ENCODE assay signal across 26 mouse cellular contexts in genomic region chr16:31184727-31185126, GRCm38 (mm10). TPM values are rescaled to one million over a fixed set of nuclear protein-coding genes. Genes with fewer than 3 reads are reported as not detected.
DNase-seq lines count a peak whose midpoint lies in the region; ATAC-seq and TF ChIP-seq lines count a peak whose summit lies in the region.
"Had no signal": no experiment of that assay in that cellular context is flagged by ENCODE, and none has a peak within 500 bp of the region (broad histone marks: within the 10 kb centered on the region; RNA-seq: fewer than 3 reads in every experiment).

No protein-coding gene starts in this region.

- peak overlapping the region; percentile 68; the same call in 1 of the 2 replicates for H3K27ac ChIP-seq in forebrain, embryonic 12.5 days
- H3K27ac ChIP-seq in forebrain, embryonic 10.5 days, result no peak overlapping the region
- peak overlapping the region; percentile 47; the same call in 1 of the 2 replicates for H3K27ac ChIP-seq in lung, embryonic 15.5 days
- peak overlapping the region; percentile 21; the same call in 1 of the 2 replicates for H3K27ac ChIP-seq in forebrain, embryonic 14.5 days (ENCODE audit: low read depth, low read length)
- H3K27ac ChIP-seq in small intestine, adult 2 months (ENCODE audit: insufficient read depth, low read depth, low read length), result 0 out of 2 replicates have a peak overlapping the region, but pooled peaks have one; percentile 26
- H3K27ac ChIP-seq: embryonic facial prominence, embryonic 15.5 days; hindbrain, embryonic 15.5 days; intestine, embryonic 15.5 days; kidney, embryonic 15.5 days; limb, embryonic 13.5 days; liver, embryonic 13.5 days; midbrain, embryonic 15.5 days; neural tube, embryonic 13.5 days had no signal

- TF ChIP-seq POLR2A in small intestine, adult 2 months (IDR thresholded peaks at IDR 0.05; ENCODE audit: low read depth, low read length), result no peak

- ATAC-seq in forebrain, embryonic 12.5 days (ENCODE audit: low FRiP score), result no peak
- ATAC-seq in lung, embryonic 15.5 days (ENCODE audit: borderline replicate concordance, extremely low read depth, low FRiP score, low TSS enrichment), result no peak
- peak; percentile 69 for ATAC-seq in forebrain, embryonic 14.5 days
- ATAC-seq: activated CD4-positive, CD25-positive, alpha-beta regulatory T cell, adult 4 months; intestine, embryonic 15.5 days; lung, postnatal 0 days; midbrain, embryonic 15.5 days had no signal

- peaks cover 28% of the 10 kb centered on the region for H3K4me1 ChIP-seq in forebrain, embryonic 12.5 days
- H3K4me1 ChIP-seq in forebrain, embryonic 10.5 days, result peaks cover 25% of the 10 kb centered on the region
- H3K4me1 ChIP-seq in lung, embryonic 15.5 days, result peaks cover 79% of the 10 kb centered on the region
- peaks cover 10% of the 10 kb centered on the region for H3K4me1 ChIP-seq in forebrain, embryonic 14.5 days (ENCODE audit: control insufficient read depth, insufficient read depth, low read length)
- H3K4me1 ChIP-seq in small intestine, adult 2 months (ENCODE audit: control insufficient read depth, insufficient read depth, insufficient read length, low read length), result peaks cover 10% of the 10 kb centered on the region; the same call in 1 of the 2 replicates

- H3K36me3 ChIP-seq in forebrain, embryonic 12.5 days (replicated peaks), result no peaks in the 10 kb centered on the region
- H3K36me3 ChIP-seq in forebrain, embryonic 10.5 days (replicated peaks), result no peaks in the 10 kb centered on the region
- H3K36me3 ChIP-seq in lung, embryonic 15.5 days, result no peaks in the 10 kb centered on the region
- no peaks in the 10 kb centered on the region for H3K36me3 ChIP-seq in forebrain, embryonic 14.5 days (ENCODE audit: control insufficient read depth, insufficient read depth, low read length)
- H3K36me3 ChIP-seq in small intestine, adult 2 months (ENCODE audit: control insufficient read depth, insufficient read depth, low read length), result no peaks in the 10 kb centered on the region
- H3K36me3 ChIP-seq: embryonic facial prominence, embryonic 15.5 days; hindbrain, embryonic 15.5 days; intestine, embryonic 15.5 days; kidney, embryonic 15.5 days; limb, embryonic 13.5 days; liver, embryonic 13.5 days; midbrain, embryonic 15.5 days; neural tube, embryonic 13.5 days had no signal

- no peak overlapping the region for H3K4me2 ChIP-seq in forebrain, embryonic 12.5 days
- H3K4me2 ChIP-seq in lung, embryonic 15.5 days, result no peak overlapping the region
- no peak overlapping the region for H3K4me2 ChIP-seq in forebrain, embryonic 14.5 days (ENCODE audit: low read length)
- H3K4me2 ChIP-seq: embryonic facial prominence, embryonic 15.5 days; heart, embryonic 11.5 days; hindbrain, embryonic 15.5 days; intestine, embryonic 15.5 days; kidney, embryonic 15.5 days; limb, embryonic 13.5 days; liver, embryonic 13.5 days; midbrain, embryonic 15.5 days; neural tube, embryonic 13.5 days had no signal

- no peak for DNase-seq in forebrain, embryonic 10.5 days (ENCODE audit: extremely low spot score, low spot score)
- no peak for DNase-seq in lung, postnatal 4 days
- peak; percentile 63 for DNase-seq in forebrain, embryonic 14.5 days (ENCODE audit: low spot score)
- no peak for DNase-seq in cerebellum, adult 11-12 months
- DNase-seq: adrenal gland, postnatal 10 days; cerebellum, adult 8-10 months; gastrocnemius, postnatal 10 days; heart, adult 11 months; kidney, postnatal 36 days; layer of hippocampus, adult 9-11 months; liver, embryonic 13.5 days; thymus, postnatal 14 days had no signal

- TF ChIP-seq CTCF in small intestine, adult 2 months (IDR thresholded peaks at IDR 0.05; ENCODE audit: extremely low read depth, insufficient read length, insufficient replicate concordance, low read depth, low read length), result no peak

- WGBS in forebrain, embryonic 12.5 days, result 40% methylated on average over 4 of the region's 4 CpGs
- 80% methylated on average over 4 of the region's 4 CpGs for WGBS in forebrain, embryonic 10.5 days
- 44% methylated on average over 4 of the region's 4 CpGs for WGBS in lung, embryonic 15.5 days
- WGBS in forebrain, embryonic 14.5 days, result 45% methylated on average over 4 of the region's 4 CpGs
- 71% methylated on average over 4 of the region's 4 CpGs for WGBS in small intestine, adult 2 months

- no peak overlapping the region for H3K4me3 ChIP-seq in forebrain, embryonic 12.5 days (replicated peaks)
- no peak overlapping the region for H3K4me3 ChIP-seq in forebrain, embryonic 10.5 days
- H3K4me3 ChIP-seq in lung, embryonic 15.5 days, result no peak overlapping the region
- H3K4me3 ChIP-seq in forebrain, embryonic 14.5 days (ENCODE audit: low read depth, low read length), result no peak overlapping the region
- no peak overlapping the region for H3K4me3 ChIP-seq in small intestine, adult 2 months (ENCODE audit: low read depth, low read length)
- H3K4me3 ChIP-seq: embryonic facial prominence, embryonic 15.5 days; hindbrain, embryonic 15.5 days; intestine, embryonic 15.5 days; kidney, embryonic 15.5 days; limb, embryonic 13.5 days; liver, embryonic 13.5 days; midbrain, embryonic 15.5 days; myocyte; neural tube, embryonic 13.5 days had no signal

- H3K9me3 ChIP-seq in forebrain, embryonic 12.5 days, result no peaks in the 10 kb centered on the region
- H3K9me3 ChIP-seq in forebrain, embryonic 10.5 days, result no peaks in the 10 kb centered on the region
- no peaks in the 10 kb centered on the region for H3K9me3 ChIP-seq in lung, embryonic 15.5 days
- no peaks in the 10 kb centered on the region for H3K9me3 ChIP-seq in forebrain, embryonic 14.5 days (replicated peaks; ENCODE audit: control insufficient read depth, low read length)
- H3K9me3 ChIP-seq: embryonic facial prominence, embryonic 15.5 days; hindbrain, embryonic 15.5 days; intestine, embryonic 15.5 days; kidney, embryonic 15.5 days; limb, embryonic 13.5 days; liver, embryonic 13.5 days; midbrain, embryonic 15.5 days; neural tube, embryonic 13.5 days had no signal

- no peak overlapping the region for H3K9ac ChIP-seq in forebrain, embryonic 12.5 days
- H3K9ac ChIP-seq in lung, embryonic 15.5 days, result no peak overlapping the region
- no peak overlapping the region for H3K9ac ChIP-seq in forebrain, embryonic 14.5 days (ENCODE audit: low read length)
- H3K9ac ChIP-seq: embryonic facial prominence, embryonic 15.5 days; hindbrain, embryonic 15.5 days; intestine, embryonic 15.5 days; kidney, embryonic 15.5 days; limb, embryonic 13.5 days; liver, embryonic 13.5 days; midbrain, embryonic 15.5 days; neural tube, embryonic 13.5 days had no signal

- H3K27me3 ChIP-seq in forebrain, embryonic 12.5 days, result no peaks in the 10 kb centered on the region
- no peaks in the 10 kb centered on the region for H3K27me3 ChIP-seq in forebrain, embryonic 10.5 days (ENCODE audit: poor library complexity, severe bottlenecking)
- H3K27me3 ChIP-seq in lung, embryonic 15.5 days, result no peaks in the 10 kb centered on the region
- H3K27me3 ChIP-seq in forebrain, embryonic 14.5 days (replicated peaks; ENCODE audit: control insufficient read depth, insufficient read depth, low read length), result no peaks in the 10 kb centered on the region
- H3K27me3 ChIP-seq in small intestine, adult 2 months (ENCODE audit: control insufficient read depth, insufficient read depth, low read length), result no peaks in the 10 kb centered on the region
- H3K27me3 ChIP-seq: embryonic facial prominence, embryonic 15.5 days; hindbrain, embryonic 15.5 days; intestine, embryonic 15.5 days; kidney, embryonic 15.5 days; limb, embryonic 13.5 days; liver, embryonic 13.5 days; midbrain, embryonic 15.5 days; neural tube, embryonic 13.5 days had no signal

RNA-seq across cellular contexts. Expression of gene Acap2, which starts 16.3 kb away (rescaled TPM):
- 24.5 and 26.6 TPM in 2 replicates for polyA plus RNA-seq in forebrain, embryonic 12.5 days (2016; fragmentation: Nextera tagmentation; extraction: Ambion mirVana)
- polyA plus RNA-seq in forebrain, embryonic 10.5 days (2016; fragmentation: Nextera tagmentation; extraction: Ambion mirVana), result 18.4 and 19.7 TPM in 2 replicates
- 24.6 and 27.2 TPM in 2 replicates for polyA plus RNA-seq in lung, embryonic 15.5 days (2015; fragmentation: Nextera tagmentation; extraction: Ambion mirVana)
- polyA plus RNA-seq in forebrain, embryonic 14.5 days (2014; fragmentation: Nextera tagmentation; extraction: Ambion mirVana), result 11.3 and 15.1 TPM in 2 replicates
- polyA plus RNA-seq in small intestine, adult 2 months (2012; rRNA removed), result 2.9 and 9.1 TPM in 2 replicates
